Mouse (Mus musculus) activated CD4-positive, CD25-positive, alpha-beta regulatory T cell, adult 4 months (primary cell): Measurements from ENCODE around the gene Dchs2. TPM values are rescaled to one million over a fixed set of nuclear protein-coding genes. Genes with fewer than 3 reads are reported as not detected.
"Not testable (repeated sequence)": the region's sequence is repeated elsewhere in the genome, so short reads cannot be mapped to it uniquely, and the experiment has no call there.

Experiments used
- ATAC-seq: one replicate; pipeline ENCODE4 v1.8.0; 2017
- polyA plus RNA-seq, 2 experiments: library from polyadenylated mRNA; unstranded; fragments of 100-300 nt; shearing (Covaris generic); gene quantifications; one replicate each; pipeline ENCODE4 v1.2.1; 2017

Gene Dchs2
- not detected for polyA plus RNA-seq

GRCm38 (mm10) chr3:83127726-83128448, at the start of gene Dchs2:
Gene Dchs2, plus strand, starts transcription at chr3:83127948.
- ATAC-seq, result no peak

GRCm38 (mm10) chr3:83080567-83081055, 47.1 kb upstream of the Dchs2 start:
- ATAC-seq, result peak; percentile 82

DNA sequence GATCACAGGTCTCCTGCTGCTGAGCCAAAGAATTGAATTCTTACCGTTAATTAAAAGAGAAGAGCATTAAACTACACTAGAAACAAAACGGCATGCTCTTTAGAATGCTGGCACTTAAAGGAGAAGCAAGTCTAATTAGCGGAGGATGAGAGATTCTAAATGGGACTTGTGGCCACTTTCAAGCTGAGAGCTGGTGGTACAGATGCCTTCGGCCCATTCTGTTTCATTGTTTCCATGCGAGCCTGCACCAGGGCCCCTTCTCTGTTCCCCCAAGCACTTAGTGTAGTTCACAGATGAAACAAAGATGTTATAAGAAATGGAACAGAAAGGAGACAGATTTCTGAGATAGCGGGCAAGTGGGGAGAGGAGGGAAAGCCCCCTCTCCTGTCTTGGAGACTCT, 30.2 kb upstream of the Dchs2 start:
- no peak for ATAC-seq

GRCm38 (mm10) chr3:83098546-83099034, 29.2 kb upstream of the Dchs2 start:
- ATAC-seq, result no peak

DNA sequence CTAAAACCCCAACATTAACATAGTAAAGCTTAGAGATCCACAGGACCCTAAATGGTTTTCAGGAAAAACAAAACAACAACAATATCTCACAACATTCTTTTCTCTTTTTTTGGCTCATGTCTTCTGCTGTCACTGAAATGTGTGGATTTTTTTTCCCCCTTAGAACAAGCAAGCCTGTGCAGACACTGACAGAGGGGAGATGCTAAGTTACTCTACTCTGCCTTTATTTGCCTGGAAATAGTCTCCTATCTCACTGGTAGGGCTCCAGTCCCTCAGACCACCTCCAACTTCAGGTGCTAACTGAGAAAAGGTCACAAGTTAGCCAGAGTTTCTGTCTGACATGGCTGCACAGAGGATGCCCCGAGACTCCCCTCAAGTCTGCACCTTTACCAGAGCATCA, 28.6 kb upstream of the Dchs2 start:
- no peak for ATAC-seq

- ATAC-seq, result no peak
These were observed 28.1 kb upstream of the Dchs2 start for GRCm38 (mm10) chr3:83099651-83100050.

GRCm38 (mm10) chr3:83102286-83102685, 25.5 kb upstream of the Dchs2 start:
- no peak for ATAC-seq

GRCm38 (mm10) chr3:83110163-83110562, 17.6 kb upstream of the Dchs2 start:
- no peak for ATAC-seq

DNA sequence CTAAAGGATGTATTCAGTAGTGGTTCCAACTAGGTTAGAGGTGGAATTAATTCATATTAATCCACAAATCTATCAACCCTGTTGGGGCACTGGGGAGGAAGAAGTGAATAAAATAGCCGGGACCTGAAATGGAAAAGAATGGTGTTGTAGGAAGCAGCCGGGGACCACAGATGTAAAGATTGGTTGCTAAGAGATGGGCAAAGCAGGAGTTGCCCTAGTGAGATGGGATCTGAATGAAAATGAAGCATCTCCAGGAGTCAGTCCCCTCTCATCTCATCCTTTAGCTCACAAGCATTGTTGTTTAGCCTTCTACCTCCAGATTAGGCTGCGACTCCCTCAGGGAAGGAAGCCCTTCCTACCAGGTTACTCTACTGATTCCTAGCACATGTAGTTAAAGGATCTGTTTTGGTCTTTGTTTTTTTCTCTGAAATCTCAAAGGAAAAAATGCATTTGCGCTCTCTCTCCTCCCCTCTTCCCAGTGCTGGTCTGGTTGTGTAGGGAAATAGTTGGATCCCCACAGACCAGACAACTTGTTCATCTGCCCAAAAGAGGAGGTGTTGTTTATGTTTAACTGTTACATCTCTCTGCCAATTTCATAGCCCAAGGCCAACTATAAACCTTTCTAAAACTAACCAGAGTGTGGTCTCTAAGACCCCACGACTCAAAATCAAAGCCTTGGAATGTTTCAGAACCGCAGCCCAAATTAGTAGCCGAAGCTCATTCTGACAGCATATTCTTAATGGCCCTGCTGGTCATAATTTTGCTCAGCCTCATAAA, 16.1 kb upstream of the Dchs2 start:
- no peak for ATAC-seq

DNA sequence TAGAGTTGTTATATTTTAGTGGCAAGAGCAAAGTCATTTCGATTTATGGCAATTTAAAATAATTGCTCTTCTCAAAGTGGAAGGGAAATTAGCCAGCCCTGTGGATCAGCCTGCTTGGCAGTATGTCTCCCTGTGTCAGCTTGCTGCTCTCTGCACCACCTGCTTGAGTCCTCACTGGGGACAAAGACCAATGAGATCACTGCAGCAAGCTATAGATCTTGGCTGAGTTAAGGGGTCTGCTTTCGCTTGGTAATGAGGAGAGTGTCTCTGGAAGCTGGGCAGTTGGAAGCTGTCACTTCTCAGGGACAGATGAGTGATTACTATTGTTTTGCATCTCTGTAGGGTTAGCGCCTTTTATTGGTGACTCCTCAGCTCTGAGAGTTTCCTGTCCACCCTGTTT, 14.9 kb upstream of the Dchs2 start:
- ATAC-seq, result no peak

GRCm38 (mm10) chr3:83114946-83115345, 12.8 kb upstream of the Dchs2 start:
- no peak for ATAC-seq

GRCm38 (mm10) chr3:83117592-83117991, 10.2 kb upstream of the Dchs2 start:
- no peak for ATAC-seq

- ATAC-seq, result not testable (repeated sequence)
These were observed 3.8 kb upstream of the Dchs2 start for GRCm38 (mm10) chr3:83123945-83124344.

- no peak for ATAC-seq
These were observed 541 bp upstream of the Dchs2 start for GRCm38 (mm10) chr3:83127088-83127725.

GRCm38 (mm10) chr3:83128449-83128922, 738 bp downstream of the Dchs2 start:
- ATAC-seq, result no peak

DNA sequence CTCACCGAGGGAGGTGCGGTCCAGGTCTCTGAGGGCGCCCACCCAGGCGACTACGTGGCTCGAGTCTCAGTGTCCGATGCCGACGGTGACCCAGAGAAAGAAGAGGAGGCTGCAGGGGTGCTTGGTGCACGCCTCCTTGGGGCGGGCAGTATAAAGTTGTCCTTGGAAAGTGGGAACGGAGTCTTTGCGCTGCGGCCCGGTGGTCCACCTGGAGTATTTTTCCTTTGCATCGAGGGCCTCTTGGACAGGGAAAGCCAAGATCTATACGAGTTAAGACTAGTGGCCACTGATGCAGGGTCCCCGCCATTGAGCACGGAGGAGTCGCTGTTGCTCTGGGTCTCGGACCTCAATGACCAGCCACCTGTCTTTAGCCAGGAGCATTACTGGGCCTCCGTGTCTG, 1.4 kb downstream of the Dchs2 start:
- no peak for ATAC-seq

DNA sequence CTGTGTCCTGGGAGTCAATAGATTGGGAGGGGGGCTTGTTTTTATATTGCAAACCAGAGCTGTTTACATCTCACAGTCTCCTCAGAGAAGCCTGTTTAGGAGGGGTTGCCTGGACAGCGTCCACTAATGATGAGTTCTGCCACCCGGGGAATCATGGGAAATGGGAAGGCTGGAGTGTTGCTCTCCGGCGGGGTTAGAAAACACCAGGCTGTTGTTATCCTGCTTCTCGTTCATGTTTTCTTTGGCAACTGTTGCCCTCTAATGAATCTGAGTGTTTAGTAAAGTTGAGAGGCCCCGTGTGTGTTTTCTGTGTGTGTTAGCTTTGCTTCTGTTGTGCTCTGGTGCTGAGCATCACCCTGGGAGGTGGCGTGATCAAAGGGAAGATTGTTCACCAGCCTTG, 8.7 kb downstream of the Dchs2 start:
- no peak for ATAC-seq

- no peak for ATAC-seq
These were observed 11.1 kb downstream of the Dchs2 start for GRCm38 (mm10) chr3:83138820-83139219.

DNA sequence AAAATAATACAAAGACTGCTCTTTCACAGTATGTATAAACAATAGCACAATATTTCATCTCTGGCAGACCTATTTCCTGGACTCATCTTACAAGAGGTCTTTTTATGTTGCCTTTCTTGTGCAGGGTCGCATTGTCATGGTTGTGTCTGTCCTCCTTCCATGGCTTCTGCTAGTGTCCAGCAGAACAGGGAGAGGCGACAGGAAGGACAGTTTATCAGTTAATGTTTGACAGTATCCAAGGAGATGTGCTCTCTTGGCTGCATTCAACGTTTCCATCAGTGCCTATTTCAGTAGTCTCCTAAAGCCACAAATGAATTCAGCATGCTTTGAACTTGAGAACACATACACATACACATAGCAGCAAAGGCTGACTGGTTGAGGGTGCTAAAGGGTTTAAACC, 17.9 kb downstream of the Dchs2 start:
- no peak for ATAC-seq

- ATAC-seq, result no peak
These were observed 19.7 kb downstream of the Dchs2 start for GRCm38 (mm10) chr3:83147273-83148054.

GRCm38 (mm10) chr3:83148055-83148447, 20.3 kb downstream of the Dchs2 start:
- no peak for ATAC-seq

GRCm38 (mm10) chr3:83148508-83148907, 20.8 kb downstream of the Dchs2 start:
- ATAC-seq, result no peak
